ENCODE assay signal across 8 mouse cellular contexts in the genomic region with DNA sequence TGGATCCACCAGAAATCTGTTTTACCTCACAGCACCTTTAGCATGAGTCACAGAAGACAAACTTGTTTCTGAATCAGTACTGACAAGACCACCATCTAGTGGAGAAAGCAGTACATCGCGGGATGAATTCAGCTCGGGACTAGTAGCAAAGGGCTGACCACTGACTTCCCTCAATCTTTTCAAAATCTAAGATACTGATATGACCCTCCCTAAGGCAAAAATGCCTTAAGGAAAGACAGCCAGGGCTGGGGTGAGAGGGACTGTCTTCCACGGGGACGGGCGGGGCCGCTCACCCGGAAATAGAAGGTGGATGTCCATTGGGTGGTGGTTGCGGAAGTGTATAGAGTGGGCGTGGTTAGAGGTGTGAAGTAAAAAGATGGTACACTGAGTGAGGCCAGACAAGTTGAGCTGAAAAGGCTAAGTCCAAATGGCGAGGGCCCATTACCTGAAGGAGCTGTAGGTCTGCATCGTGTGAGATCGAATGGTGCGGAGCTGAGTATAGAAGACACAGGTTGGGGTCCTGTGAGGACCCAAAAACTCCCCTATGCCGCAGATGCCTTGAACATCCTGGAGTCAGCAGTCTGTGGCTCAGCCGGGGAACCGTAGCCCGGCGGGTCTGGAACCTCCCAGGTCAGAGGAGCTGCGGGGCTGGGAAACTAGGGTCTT. TPM values are rescaled to one million over a fixed set of nuclear protein-coding genes. Genes with fewer than 3 reads are reported as not detected.
DNase-seq lines count a peak whose midpoint lies in the region; ATAC-seq lines count a peak whose summit lies in the region.

A gene (plus strand): TSS at position 358 of the 666 bp plus-strand sequence.

- peak; percentile 73 for DNase-seq in adrenal gland, adult 8-10 months
- DNase-seq in embryo, embryonic 11.5 days (ENCODE audit: low read depth, low spot score) = peak; percentile 48
- DNase-seq in gastrocnemius, postnatal 25 days = peak; percentile 26
- peak; percentile 13 to 63 for DNase-seq in left cerebral cortex, postnatal 10 days (ENCODE audit: extremely low spot score in 1 of 2, low spot score in 2 of 2)
- peak; percentile 65 to 66 for DNase-seq in right cerebral cortex, postnatal 10 days (ENCODE audit: low spot score in 2 of 2)
- DNase-seq in urinary bladder, postnatal 36 days (ENCODE audit: low spot score in 2 of 2) = peak; percentile 73

- peak; percentile 97 for ATAC-seq in inflammation-experienced regulatory T-cells, adult 6 months
- ATAC-seq in megakaryocyte progenitor cell, adult 5-6 weeks (replicated peaks; ENCODE audit: poor library complexity) = peak; percentile 98

- intact Hi-C loops in left cerebral cortex, postnatal 10 days (cut with DNase I) = no loop called here

RNA-seq across cellular contexts. Expression of the gene that starts here (rescaled TPM):
- total RNA-seq in adrenal gland, adult 8-10 months (2022) = 1 to 10 TPM; 5.4 to 5.9 (median 5.5) TPM
- under 1 TPM; 0.36 to 0.40 TPM for total RNA-seq in gastrocnemius, postnatal 25 days (2021)
- 10 to 100 TPM; 20.7 to 24.4 (median 22.2) TPM for polyA plus RNA-seq in inflammation-experienced regulatory T-cells, adult 6 months (2017; shearing (Covaris generic))
- total RNA-seq in left cerebral cortex, postnatal 10 days (2021) = 1 to 10 TPM; 1.5 to 1.9 TPM
- 10.4 and 11.3 TPM in 2 replicates for total RNA-seq in megakaryocyte progenitor cell, adult 5-6 weeks (2015)
- 7.0 and 9.9 TPM in 2 replicates for total RNA-seq in megakaryocyte progenitor cell, adult 5-6 weeks (2017)

Comparison
In these comparisons a context has a peak if more than half of its experiments do, and no peak if none do; other contexts are left out.
1. Peak in every context shown above with its lines: DNase-seq and ATAC-seq.
2. Peak in DNase-seq in gastrocnemius, postnatal 25 days; RNA of the gene not detected or under 1 TPM.